Mouse (Mus musculus): ENCODE measurements at regions not wholly inside any gene's neighbourhood (a gene's known extent, or its start where the extent isn't known, plus 50 kb on each side); places are given as distances from the start of the nearest gene placed in this dataset.
A peak's percentile ranks its signal among the peaks of the same experiment; 100 is the strongest.

DNA sequence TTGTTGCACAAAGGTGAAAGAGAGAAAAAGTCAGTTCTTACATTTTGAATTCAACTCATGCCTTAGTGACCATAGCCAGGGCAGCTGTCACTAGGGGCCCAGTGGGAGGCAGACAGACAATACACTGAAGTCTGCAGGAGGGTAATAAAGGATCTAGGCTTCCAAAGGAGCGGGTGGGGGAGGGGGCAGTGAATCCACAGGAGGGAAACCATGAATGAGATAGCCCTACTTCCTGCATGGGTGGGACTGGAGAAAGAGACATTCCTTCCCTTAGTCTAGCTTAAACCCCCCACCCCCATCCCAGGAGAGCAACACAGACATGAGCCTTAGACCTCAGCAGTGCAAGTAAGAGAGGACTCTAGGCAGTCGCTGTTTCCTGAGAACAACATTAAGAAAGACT, 535.4 kb upstream of the Vstm2b start:
- Histone ChIP-seq H3K9me3 (ENCODE audit: control insufficient read depth, low read length) (no peaks in the 10 kb centered on the region), H3K4me3 (ENCODE audit: low read depth, low read length) (no peak overlapping the region), H3K36me3 (ENCODE audit: control insufficient read depth, insufficient read depth, low read length) (no peaks in the 10 kb centered on the region), H3K27ac (ENCODE audit: low read depth, low read length) (no peak overlapping the region), H3K4me1 (ENCODE audit: control insufficient read depth, insufficient read depth, low read length) (no peaks in the 10 kb centered on the region), H3K4me2 (ENCODE audit: low read depth) (no peak overlapping the region), H3K9ac (ENCODE audit: low read length) (no peak overlapping the region), H3K27me3 (ENCODE audit: control insufficient read depth, insufficient read depth, low read length) (no peaks in the 10 kb centered on the region)
- 12% methylated on average over 2 of the region's 2 CpGs for WGBS
- DNase-seq (ENCODE audit: low spot score) (peak; percentile 53), ATAC-seq (ENCODE audit: insufficient read depth, low FRiP score, low TSS enrichment) (peak; percentile 88)

GRCm38 (mm10) chr7:40372713-40373112, 525.4 kb upstream of the Vstm2b start:
- Histone ChIP-seq H3K36me3 (ENCODE audit: control insufficient read depth, insufficient read depth, low read length) (no peaks in the 10 kb centered on the region), H3K4me2 (ENCODE audit: low read depth) (no peak overlapping the region), H3K27me3 (ENCODE audit: control insufficient read depth, insufficient read depth, low read length) (no peaks in the 10 kb centered on the region), H3K9ac (ENCODE audit: low read length) (no peak overlapping the region), H3K4me3 (ENCODE audit: low read depth, low read length) (no peak overlapping the region), H3K9me3 (ENCODE audit: control insufficient read depth, low read length) (no peaks in the 10 kb centered on the region), H3K27ac (ENCODE audit: low read depth, low read length) (no peak overlapping the region), H3K4me1 (ENCODE audit: control insufficient read depth, insufficient read depth, low read length) (no peaks in the 10 kb centered on the region)
- 79% methylated on average over 2 of the region's 2 CpGs for WGBS
- ATAC-seq (ENCODE audit: insufficient read depth, low FRiP score, low TSS enrichment) = no peak
- DNase-seq (ENCODE audit: low spot score) = no peak

DNA sequence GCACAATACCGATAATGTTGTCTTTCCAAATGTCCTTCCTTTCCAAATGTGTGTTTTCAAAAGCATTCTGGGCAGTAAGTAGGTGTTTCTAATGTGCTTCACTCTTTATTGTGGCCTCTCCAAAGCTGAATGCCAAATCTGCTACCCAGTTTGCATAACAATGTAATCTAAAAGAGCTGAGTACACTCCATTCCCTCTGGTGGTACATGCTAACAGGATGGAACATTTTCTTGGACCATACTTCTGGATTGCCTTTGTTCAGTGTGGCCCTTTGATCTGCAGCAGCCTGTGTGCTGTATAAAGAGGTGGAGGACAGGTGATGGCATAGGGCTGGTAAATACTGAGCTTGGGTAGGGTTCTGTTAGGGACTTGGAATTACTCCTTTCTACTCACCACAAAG, 520.3 kb upstream of the Vstm2b start:
- Histone ChIP-seq H3K27me3 (ENCODE audit: control insufficient read depth, insufficient read depth, low read length) (no peaks in the 10 kb centered on the region), H3K36me3 (ENCODE audit: control insufficient read depth, insufficient read depth, low read length) (no peaks in the 10 kb centered on the region), H3K4me3 (ENCODE audit: low read depth, low read length) (no peak overlapping the region), H3K4me1 (ENCODE audit: control insufficient read depth, insufficient read depth, low read length) (no peaks in the 10 kb centered on the region), H3K4me2 (ENCODE audit: low read depth) (no peak overlapping the region), H3K27ac (ENCODE audit: low read depth, low read length) (no peak overlapping the region), H3K9me3 (ENCODE audit: control insufficient read depth, low read length) (no peaks in the 10 kb centered on the region), H3K9ac (ENCODE audit: low read length) (no peak overlapping the region)
- no peak for DNase-seq (ENCODE audit: low spot score)
- WGBS = 78% methylated on average over 1 of the region's 1 CpGs
- ATAC-seq (ENCODE audit: insufficient read depth, low FRiP score, low TSS enrichment) = no peak

DNA sequence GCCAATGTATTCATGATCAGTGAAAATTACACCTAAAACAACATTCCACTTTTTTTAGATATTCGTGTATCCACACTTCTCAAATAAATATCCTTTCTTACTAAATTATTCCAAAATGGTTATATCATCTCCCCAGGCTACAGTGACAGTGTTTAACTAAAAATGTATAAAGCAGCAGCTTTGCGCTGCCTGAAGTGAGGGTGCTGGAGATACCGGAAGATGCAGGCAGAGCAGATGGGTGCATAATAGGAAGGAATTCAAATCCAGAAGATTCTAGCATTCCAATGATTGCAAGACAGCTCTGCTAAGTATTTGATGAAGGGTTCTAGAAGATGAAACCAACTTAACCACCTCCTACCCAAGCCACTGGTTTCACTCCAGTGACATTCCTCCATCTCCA, 516.9 kb upstream of the Vstm2b start:
- ATAC-seq (ENCODE audit: insufficient read depth, low FRiP score, low TSS enrichment) (no peak), DNase-seq (ENCODE audit: low spot score) (no peak)
- Histone ChIP-seq H3K36me3 (ENCODE audit: control insufficient read depth, insufficient read depth, low read length) (no peaks in the 10 kb centered on the region), H3K9ac (ENCODE audit: low read length) (no peak overlapping the region), H3K4me3 (ENCODE audit: low read depth, low read length) (no peak overlapping the region), H3K4me2 (ENCODE audit: low read depth) (no peak overlapping the region), H3K27ac (ENCODE audit: low read depth, low read length) (no peak overlapping the region), H3K9me3 (ENCODE audit: control insufficient read depth, low read length) (no peaks in the 10 kb centered on the region), H3K27me3 (ENCODE audit: control insufficient read depth, insufficient read depth, low read length) (no peaks in the 10 kb centered on the region), H3K4me1 (ENCODE audit: control insufficient read depth, insufficient read depth, low read length) (no peaks in the 10 kb centered on the region)
- 90% methylated on average over 3 of the region's 3 CpGs for WGBS

- H3K4me1 ChIP-seq (ENCODE audit: control insufficient read depth, insufficient read depth, low read length) = peaks cover 3% of the 10 kb centered on the region; the same call in 1 of the 2 replicates
- no peak overlapping the region for H3K27ac ChIP-seq (ENCODE audit: low read depth, low read length)
- 89% methylated on average over 5 of the region's 5 CpGs for WGBS
- ATAC-seq (ENCODE audit: insufficient read depth, low FRiP score, low TSS enrichment) (no peak), DNase-seq (ENCODE audit: low spot score) (no peak)
- H3K9ac ChIP-seq (ENCODE audit: low read length) = no peak overlapping the region
- H3K4me2 ChIP-seq (ENCODE audit: low read depth) = no peak overlapping the region
- H3K27me3 ChIP-seq (ENCODE audit: control insufficient read depth, insufficient read depth, low read length) = no peaks in the 10 kb centered on the region
- H3K4me3 ChIP-seq (ENCODE audit: low read depth, low read length) = no peak overlapping the region
- H3K9me3 ChIP-seq (ENCODE audit: control insufficient read depth, low read length) = no peaks in the 10 kb centered on the region
- H3K36me3 ChIP-seq (ENCODE audit: control insufficient read depth, insufficient read depth, low read length) = no peaks in the 10 kb centered on the region
Measured at GRCm38 (mm10) chr7:40388152-40388551, 510.0 kb upstream of the Vstm2b start.

GRCm38 (mm10) chr7:40389795-40390194, 508.3 kb upstream of the Vstm2b start:
- Histone ChIP-seq H3K9me3 (ENCODE audit: control insufficient read depth, low read length) (no peaks in the 10 kb centered on the region), H3K27me3 (ENCODE audit: control insufficient read depth, insufficient read depth, low read length) (no peaks in the 10 kb centered on the region), H3K4me1 (ENCODE audit: control insufficient read depth, insufficient read depth, low read length) (peaks cover 3% of the 10 kb centered on the region; the same call in 1 of the 2 replicates), H3K4me2 (ENCODE audit: low read depth) (no peak overlapping the region), H3K27ac (ENCODE audit: low read depth, low read length) (no peak overlapping the region), H3K9ac (ENCODE audit: low read length) (no peak overlapping the region), H3K36me3 (ENCODE audit: control insufficient read depth, insufficient read depth, low read length) (no peaks in the 10 kb centered on the region), H3K4me3 (ENCODE audit: low read depth, low read length) (no peak overlapping the region)
- no peak for DNase-seq (ENCODE audit: low spot score)
- WGBS = 38% methylated on average over 3 of the region's 3 CpGs
- ATAC-seq (ENCODE audit: insufficient read depth, low FRiP score, low TSS enrichment) = no peak

DNA sequence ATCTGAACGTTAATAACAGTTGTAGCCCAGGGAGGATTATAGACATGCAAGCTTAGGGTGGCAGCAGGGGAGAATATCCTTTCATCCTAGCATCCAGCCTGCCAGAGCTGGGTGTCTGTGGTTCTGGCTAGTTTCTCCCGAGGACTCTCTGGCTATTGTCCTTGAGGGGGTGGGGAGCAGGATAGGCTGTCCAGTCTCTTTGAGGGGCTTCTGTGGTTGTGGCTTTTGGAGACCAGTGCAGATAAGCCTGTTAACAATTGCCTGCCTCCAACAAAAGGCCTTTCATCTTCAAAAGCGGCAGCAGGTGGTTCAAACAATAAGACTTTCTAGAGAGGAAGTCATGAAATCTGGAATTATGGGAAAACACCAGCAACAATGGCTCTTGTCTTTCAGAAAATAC, 507.2 kb upstream of the Vstm2b start:
- H3K9ac ChIP-seq (ENCODE audit: low read length) = no peak overlapping the region
- no peaks in the 10 kb centered on the region for H3K9me3 ChIP-seq (ENCODE audit: control insufficient read depth, low read length)
- no peak overlapping the region for H3K4me3 ChIP-seq (ENCODE audit: low read depth, low read length)
- H3K4me2 ChIP-seq (ENCODE audit: low read depth) = no peak overlapping the region
- ATAC-seq (ENCODE audit: insufficient read depth, low FRiP score, low TSS enrichment) = no peak
- H3K36me3 ChIP-seq (ENCODE audit: control insufficient read depth, insufficient read depth, low read length) = no peaks in the 10 kb centered on the region
- peaks cover 3% of the 10 kb centered on the region; the same call in 1 of the 2 replicates for H3K4me1 ChIP-seq (ENCODE audit: control insufficient read depth, insufficient read depth, low read length)
- 22% methylated on average over 3 of the region's 3 CpGs for WGBS
- no peaks in the 10 kb centered on the region for H3K27me3 ChIP-seq (ENCODE audit: control insufficient read depth, insufficient read depth, low read length)
- H3K27ac ChIP-seq (ENCODE audit: low read depth, low read length) = no peak overlapping the region
- DNase-seq (ENCODE audit: low spot score) = no peak

GRCm38 (mm10) chr7:40391626-40392025, 506.5 kb upstream of the Vstm2b start:
- no peaks in the 10 kb centered on the region for H3K36me3 ChIP-seq (ENCODE audit: control insufficient read depth, insufficient read depth, low read length)
- WGBS = 49% methylated on average over 3 of the region's 3 CpGs
- H3K27me3 ChIP-seq (ENCODE audit: control insufficient read depth, insufficient read depth, low read length) = no peaks in the 10 kb centered on the region
- H3K4me2 ChIP-seq (ENCODE audit: low read depth) = no peak overlapping the region
- ATAC-seq (ENCODE audit: insufficient read depth, low FRiP score, low TSS enrichment) (0 out of 2 replicates have a peak, but pooled peaks have one; percentile 17), DNase-seq (ENCODE audit: low spot score) (no peak)
- H3K4me1 ChIP-seq (ENCODE audit: control insufficient read depth, insufficient read depth, low read length) = peaks cover 3% of the 10 kb centered on the region; the same call in 1 of the 2 replicates
- H3K4me3 ChIP-seq (ENCODE audit: low read depth, low read length) = no peak overlapping the region
- H3K9me3 ChIP-seq (ENCODE audit: control insufficient read depth, low read length) = no peaks in the 10 kb centered on the region
- H3K27ac ChIP-seq (ENCODE audit: low read depth, low read length) = no peak overlapping the region
- H3K9ac ChIP-seq (ENCODE audit: low read length) = no peak overlapping the region

- no peaks in the 10 kb centered on the region for H3K9me3 ChIP-seq (ENCODE audit: control insufficient read depth, low read length)
- H3K4me1 ChIP-seq (ENCODE audit: control insufficient read depth, insufficient read depth, low read length) = peaks cover 3% of the 10 kb centered on the region; the same call in 1 of the 2 replicates
- no peak overlapping the region for H3K4me2 ChIP-seq (ENCODE audit: low read depth)
- no peak overlapping the region for H3K4me3 ChIP-seq (ENCODE audit: low read depth, low read length)
- no peaks in the 10 kb centered on the region for H3K27me3 ChIP-seq (ENCODE audit: control insufficient read depth, insufficient read depth, low read length)
- no peaks in the 10 kb centered on the region for H3K36me3 ChIP-seq (ENCODE audit: control insufficient read depth, insufficient read depth, low read length)
- H3K9ac ChIP-seq (ENCODE audit: low read length) = no peak overlapping the region
- 40% methylated on average over 3 of the region's 3 CpGs for WGBS
- H3K27ac ChIP-seq (ENCODE audit: low read depth, low read length) = no peak overlapping the region
- no peak for DNase-seq (ENCODE audit: low spot score)
- ATAC-seq (ENCODE audit: insufficient read depth, low FRiP score, low TSS enrichment) = peak; percentile 85
Measured at GRCm38 (mm10) chr7:40392207-40392606, 505.9 kb upstream of the Vstm2b start.
